Mouse (Mus musculus) gastrocnemius, adult 2 months (tissue): ENCODE measurements at regions not wholly inside any gene's neighbourhood (a gene's known extent, or its start where the extent isn't known, plus 50 kb on each side); places are given as distances from the start of the nearest gene placed in this dataset.
A peak's percentile ranks its signal among the peaks of the same experiment; 100 is the strongest.

Source experiments
- DNase-seq: peaks from one replicate; pipeline ENCODE4 v3.0.0; 2022
- H3K27ac ChIP-seq: fragments of 200-600 bp; 2 replicates; pipeline ENCODE4 v1.8.1; 2022; ENCODE audit warnings: mild to moderate bottlenecking
- H3K4me3 ChIP-seq: fragments of 200-600 bp; 2 replicates; pipeline ENCODE4 v1.8.1; 2022; ENCODE audit warnings: mild to moderate bottlenecking, moderate library complexity
- CTCF ChIP-seq: fragments of 200-600 bp; IDR thresholded peaks from 2 replicates; pipeline ENCODE4 v1.8.1; 2022; ENCODE audit warnings: antibody characterized with exemption, mild to moderate bottlenecking, moderate library complexity
- intact Hi-C: fragments of 180-260 bp; cut with DNase I; formaldehyde crosslinking; loops from one replicate; pipeline ENCODE4 v1.15.1; 2025

DNA sequence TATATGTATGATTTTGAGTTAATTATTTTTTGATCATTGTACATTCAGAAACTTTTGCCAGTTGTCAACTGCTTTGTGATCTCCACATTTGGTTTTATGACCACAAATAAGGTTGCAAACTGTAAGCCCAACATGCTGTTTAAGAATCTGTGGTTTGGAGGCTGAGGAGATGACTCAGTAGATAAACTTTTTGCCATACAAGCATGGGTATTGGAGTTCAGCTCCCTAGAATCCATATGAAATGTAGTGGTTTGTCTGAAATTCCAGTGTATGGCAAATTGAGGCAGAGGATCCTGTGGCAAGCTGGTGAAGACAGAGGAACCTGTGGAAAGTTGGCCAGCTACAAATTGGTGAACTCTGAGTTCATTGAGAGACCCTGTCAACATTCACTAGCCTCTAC is 234.6 kb upstream of the Tbc1d5 start:
- no peak for TF ChIP-seq CTCF
- Histone ChIP-seq H3K4me3 (no peak overlapping the region), H3K27ac (no peak overlapping the region)
- intact Hi-C loops: no loop called here
- DNase-seq: no peak

GRCm38 (mm10) chr17:51411545-51412094 is 232.5 kb upstream of the Tbc1d5 start:
- intact Hi-C loops: no loop called here
- no peak overlapping the region for H3K27ac ChIP-seq
- no peak for TF ChIP-seq CTCF
- no peak overlapping the region for H3K4me3 ChIP-seq
- no peak for DNase-seq

DNA sequence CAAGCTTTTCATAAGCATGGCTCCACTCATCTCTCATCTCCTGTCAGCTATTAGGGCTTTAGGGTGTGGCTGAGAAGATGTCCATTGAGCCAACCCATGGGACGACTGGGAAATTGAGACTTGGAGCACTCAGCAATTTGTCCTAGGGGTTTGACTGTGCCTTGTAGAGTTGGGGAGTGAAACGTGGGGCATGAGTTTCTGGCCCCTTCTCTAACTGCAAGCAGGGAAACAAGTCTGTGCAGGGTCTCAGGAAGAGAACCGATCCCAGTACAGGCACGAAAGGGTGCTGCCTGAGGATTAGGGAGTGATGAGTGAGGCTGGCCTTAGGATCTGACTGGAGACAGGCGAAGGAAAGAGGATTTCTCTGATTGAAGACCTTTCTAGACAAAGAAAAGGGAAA is 229.7 kb upstream of the Tbc1d5 start:
- no peak for TF ChIP-seq CTCF
- H3K27ac ChIP-seq: no peak overlapping the region
- intact Hi-C loops: no loop called here

GRCm38 (mm10) chr17:51408367-51408766 is 229.2 kb upstream of the Tbc1d5 start:
- intact Hi-C loops: no loop called here
- no peak for TF ChIP-seq CTCF
- H3K27ac ChIP-seq: no peak overlapping the region
- DNase-seq: no peak
- H3K4me3 ChIP-seq: no peak overlapping the region

More for the DNA sequence above, 229.7 kb upstream of the Tbc1d5 start:
- H3K4me3 ChIP-seq: no peak overlapping the region
- no peak for DNase-seq

- no peak for DNase-seq
- TF ChIP-seq CTCF: no peak
- intact Hi-C loops: no loop called here
- Histone ChIP-seq H3K27ac (no peak overlapping the region), H3K4me3 (no peak overlapping the region)
Observed at GRCm38 (mm10) chr17:51407046-51407445, 227.9 kb upstream of the Tbc1d5 start.

DNA sequence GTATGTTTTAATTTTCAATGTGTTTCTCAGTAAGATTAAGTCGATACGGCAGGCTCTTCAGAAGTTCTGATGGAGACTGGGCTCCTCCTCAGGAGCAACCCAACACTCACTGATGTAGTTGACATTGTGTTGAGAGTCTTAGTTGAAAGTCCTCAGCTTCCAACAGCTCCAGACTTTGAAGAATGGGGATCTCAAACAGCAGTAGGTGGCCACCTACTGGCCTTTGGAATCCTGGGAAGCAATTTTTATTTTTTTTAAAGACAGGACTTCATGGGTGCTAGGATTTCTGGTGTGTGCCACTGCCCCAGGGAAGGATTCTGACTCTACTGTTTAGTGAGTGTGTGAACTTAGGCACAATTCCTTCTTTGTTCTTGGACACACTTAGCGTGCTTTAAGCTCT is 225.9 kb upstream of the Tbc1d5 start:
- no peak for DNase-seq
- intact Hi-C loops: no loop called here
- TF ChIP-seq CTCF: no peak
- Histone ChIP-seq H3K4me3 (no peak overlapping the region), H3K27ac (no peak overlapping the region)

GRCm38 (mm10) chr17:51397973-51398372 is 218.8 kb upstream of the Tbc1d5 start:
- no peak for TF ChIP-seq CTCF
- DNase-seq: no peak
- Histone ChIP-seq H3K4me3 (no peak overlapping the region), H3K27ac (no peak overlapping the region)
- intact Hi-C loops: no loop called here

GRCm38 (mm10) chr17:51393771-51394221 is 214.6 kb upstream of the Tbc1d5 start:
- DNase-seq: peak; percentile 23
- intact Hi-C loops: no loop called here
- Histone ChIP-seq H3K4me3 (no peak overlapping the region), H3K27ac (no peak overlapping the region)
- TF ChIP-seq CTCF: no peak

GRCm38 (mm10) chr17:51391871-51392270 is 212.7 kb upstream of the Tbc1d5 start:
- H3K27ac ChIP-seq: no peak overlapping the region
- no peak overlapping the region for H3K4me3 ChIP-seq
- TF ChIP-seq CTCF: no peak
- no peak for DNase-seq
- intact Hi-C loops: no loop called here

DNA sequence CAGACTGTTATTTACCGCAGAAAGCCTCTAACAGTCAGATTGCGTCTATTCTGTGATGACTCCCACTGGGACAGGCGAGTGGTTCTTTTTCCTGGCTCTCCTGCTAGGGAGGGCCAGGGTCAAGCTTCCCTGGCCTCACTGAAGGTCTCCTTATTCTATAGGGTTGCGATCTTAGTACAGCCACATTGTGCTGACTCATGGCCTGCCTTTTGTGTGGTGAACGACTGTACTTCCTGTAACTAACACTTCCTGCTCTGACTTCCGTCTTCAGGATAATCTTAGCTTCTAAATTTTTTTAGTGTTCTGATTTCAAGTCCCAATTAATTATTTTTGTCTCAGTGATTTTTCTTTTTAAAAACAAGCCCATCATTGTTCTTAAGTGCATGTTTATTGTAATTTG is 203.4 kb upstream of the Tbc1d5 start:
- DNase-seq: no peak
- Histone ChIP-seq H3K4me3 (no peak overlapping the region), H3K27ac (no peak overlapping the region)
- no peak for TF ChIP-seq CTCF
- intact Hi-C loops: no loop called here

DNA sequence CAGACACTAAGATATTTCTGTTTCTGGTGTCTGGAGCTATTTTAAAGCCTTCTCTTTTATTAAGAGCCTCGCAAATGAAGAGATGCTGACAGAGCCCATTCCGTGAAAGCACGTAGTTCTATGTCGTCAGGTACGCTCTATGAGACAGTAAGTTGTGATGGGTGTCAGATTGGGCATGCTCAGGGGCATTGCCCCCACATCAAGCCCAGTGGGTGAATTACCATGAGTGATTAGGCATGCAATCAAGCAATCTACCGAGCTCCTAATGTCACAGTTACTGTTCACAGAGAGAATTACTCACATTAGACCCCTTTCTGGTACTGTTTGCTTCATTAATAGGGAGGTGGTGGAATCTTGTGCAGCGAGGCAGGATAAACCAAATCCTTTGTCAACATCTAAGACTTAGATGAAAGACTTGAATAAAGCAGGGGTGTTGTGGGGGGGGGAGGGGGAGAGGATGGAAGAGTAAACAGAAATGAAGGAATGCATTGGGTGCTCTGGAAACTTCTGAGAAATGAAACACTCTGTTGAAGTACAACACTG is 192.9 kb upstream of the Tbc1d5 start:
- no peak for TF ChIP-seq CTCF
- no peak for DNase-seq
- Histone ChIP-seq H3K27ac (no peak overlapping the region), H3K4me3 (no peak overlapping the region)
- intact Hi-C loops: no loop called here

DNA sequence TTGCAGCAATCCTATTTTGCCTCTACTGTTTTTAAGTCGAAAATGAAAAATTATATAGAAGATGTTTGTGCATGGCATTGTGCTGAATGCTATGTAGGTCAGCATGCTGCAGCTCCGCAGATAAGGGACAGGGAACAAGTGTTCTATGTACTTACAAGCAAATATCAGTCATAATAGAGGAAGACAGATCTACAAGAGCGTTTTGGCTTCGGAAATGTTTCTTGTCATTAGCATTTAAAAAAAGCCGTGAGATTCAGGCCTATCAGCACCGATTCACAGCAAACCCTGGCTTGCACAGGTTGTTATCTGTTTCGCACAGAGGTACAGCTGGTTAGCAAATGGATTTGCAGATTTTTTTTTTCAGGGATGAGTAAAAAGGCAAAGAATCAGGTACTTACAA is 191.8 kb upstream of the Tbc1d5 start:
- Histone ChIP-seq H3K4me3 (no peak overlapping the region), H3K27ac (no peak overlapping the region)
- no peak for TF ChIP-seq CTCF
- intact Hi-C loops: no loop called here
- no peak for DNase-seq

GRCm38 (mm10) chr17:51370085-51370484 is 190.9 kb upstream of the Tbc1d5 start:
- intact Hi-C loops: no loop called here
- no peak for TF ChIP-seq CTCF

DNA sequence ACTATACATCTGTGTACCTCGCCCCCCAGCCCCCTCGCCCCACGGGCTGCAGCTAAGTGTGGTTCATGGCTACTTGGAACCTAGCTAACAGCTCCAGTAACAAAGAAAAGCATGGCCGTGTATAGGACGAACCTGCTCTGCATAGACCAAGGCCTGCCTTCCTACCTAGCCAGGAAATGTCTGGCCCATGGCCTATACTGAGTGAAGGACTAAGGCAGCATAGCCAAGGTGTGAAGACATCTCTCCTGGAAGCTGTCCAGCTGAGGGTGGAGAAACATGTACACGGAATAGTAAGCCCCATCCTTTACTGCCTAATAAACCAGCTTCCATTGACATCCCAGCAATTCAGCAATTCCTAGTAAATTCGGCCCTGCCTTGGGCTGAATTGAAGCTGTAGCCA is 183.6 kb upstream of the Tbc1d5 start:
- TF ChIP-seq CTCF: no peak
- H3K4me3 ChIP-seq: no peak overlapping the region
- intact Hi-C loops: no loop called here

More at GRCm38 (mm10) chr17:51370085-51370484, 190.9 kb upstream of the Tbc1d5 start:
- no peak overlapping the region for H3K27ac ChIP-seq
- H3K4me3 ChIP-seq: no peak overlapping the region
- DNase-seq: no peak

More for the DNA sequence above, 183.6 kb upstream of the Tbc1d5 start:
- DNase-seq: no peak
- no peak overlapping the region for H3K27ac ChIP-seq
